Mouse (Mus musculus): ENCODE data around the gene Blvra. TPM values are rescaled to one million over a fixed set of nuclear protein-coding genes. Genes with fewer than 3 reads are reported as not detected.

Blvra gene
- total and polyA plus RNA-seq, 3 experiments, result 18.7 to 23.7 TPM; not detected in 1

GRCm38 (mm10) chr2:127061471-127061870 lies 9.0 kb upstream of the Blvra start:
- DNase-seq (ENCODE audit: low read depth, low spot score), result no peak
- Histone ChIP-seq H3K9me3 (replicated peaks; ENCODE audit: insufficient read depth, low read length) (no peaks in the 10 kb centered on the region), H3K79me2 (ENCODE audit: control insufficient read depth, insufficient read depth, low read length, poor library complexity) (no peaks in the 10 kb centered on the region), H3K4me3 (ENCODE audit: control insufficient read depth in 1 of 2, insufficient read depth in 1 of 2, low read depth in 2 of 2, low read length in 2 of 2) (no peak overlapping the region), H3K27ac (ENCODE audit: control insufficient read depth, low read depth, low read length) (no peak overlapping the region), H3K27me3 (ENCODE audit: control insufficient read depth in 1 of 2, insufficient read depth in 2 of 2, low read length in 2 of 2) (no peaks in the 10 kb centered on the region), H3K36me3 (ENCODE audit: control insufficient read depth in 1 of 2, insufficient read depth in 2 of 2, low read length in 2 of 2) (peaks cover 0 to 9% of the 10 kb centered on the region in 2 experiments; a peak in 2 of 4 replicates), H3K4me1 (ENCODE audit: control insufficient read depth in 1 of 2, insufficient read depth in 2 of 2, low read length in 2 of 2) (no peaks in the 10 kb centered on the region), H3K9ac (ENCODE audit: control insufficient read depth, low read depth, low read length, poor library complexity, severe bottlenecking) (no peak overlapping the region)
- TF ChIP-seq MAX (IDR thresholded peaks at IDR 0.05; ENCODE audit: low read length), result no peak
- TF ChIP-seq GATA1 (IDR thresholded peaks at IDR 0.05; ENCODE audit: low read depth, low read length), result no peak
- no peak for TF ChIP-seq MAZ (IDR thresholded peaks at IDR 0.05; ENCODE audit: low read depth, low read length)
- TF ChIP-seq USF1 (IDR thresholded peaks at IDR 0.05; ENCODE audit: low read depth, low read length), result no peak
- no peak for TF ChIP-seq NRF1 (IDR thresholded peaks at IDR 0.05; ENCODE audit: insufficient read depth, low read depth, low read length, poor library complexity, severe bottlenecking)
- no peak for TF ChIP-seq CHD2 (IDR thresholded peaks at IDR 0.05; ENCODE audit: low read length)
- TF ChIP-seq HCFC1 (IDR thresholded peaks at IDR 0.05; ENCODE audit: low read depth, low read length), result no peak
- TF ChIP-seq POLR2AphosphoS5 (IDR thresholded peaks at IDR 0.05; ENCODE audit: borderline replicate concordance, low read depth, low read length), result no peak
- no peak for TF ChIP-seq RCOR1 (IDR thresholded peaks at IDR 0.05; ENCODE audit: low read depth, low read length)
- no peak for TF ChIP-seq TBP (IDR thresholded peaks at IDR 0.05; ENCODE audit: low read depth, low read length)
- no peak for TF ChIP-seq MAFK (IDR thresholded peaks at IDR 0.05; ENCODE audit: borderline replicate concordance, low read depth, low read length)
- TF ChIP-seq RAD21 (IDR thresholded peaks at IDR 0.05; ENCODE audit: low read depth, low read length), result no peak
- no peak for TF ChIP-seq UBTF (IDR thresholded peaks at IDR 0.05; ENCODE audit: borderline replicate concordance, insufficient read depth, low read depth, low read length)
- no peak for TF ChIP-seq ZC3H11A (IDR thresholded peaks at IDR 0.05; ENCODE audit: low read depth, low read length)
- no peak for TF ChIP-seq MYC (IDR thresholded peaks at IDR 0.05; ENCODE audit: low read depth, low read length)
- TF ChIP-seq POLR2A (IDR thresholded peaks at IDR 0.05; ENCODE audit: control insufficient read depth in 1 of 2, insufficient read depth in 1 of 2, low read depth in 1 of 2, low read length in 2 of 2, poor library complexity in 1 of 2), result no peak
- TF ChIP-seq GABPA (IDR thresholded peaks at IDR 0.05; ENCODE audit: low read depth, low read length), result no peak
- no peak for TF ChIP-seq ELF1 (IDR thresholded peaks at IDR 0.05; ENCODE audit: low read depth, low read length)
- no peak for TF ChIP-seq ZKSCAN1 (IDR thresholded peaks at IDR 0.05; ENCODE audit: low read depth, low read length)
- TF ChIP-seq E2F4 (IDR thresholded peaks at IDR 0.05; ENCODE audit: borderline replicate concordance, low read depth, low read length), result no peak

GRCm38 (mm10) chr2:127068806-127069205 lies 1.7 kb upstream of the Blvra start:
- no peaks in the 10 kb centered on the region for H3K9me3 ChIP-seq (replicated peaks; ENCODE audit: insufficient read depth, low read length)
- no peaks in the 10 kb centered on the region for H3K27me3 ChIP-seq (ENCODE audit: control insufficient read depth in 1 of 2, insufficient read depth in 2 of 2, low read length in 2 of 2)
- no peak for TF ChIP-seq EP300 (IDR thresholded peaks at IDR 0.05; ENCODE audit: low read depth in 1 of 2, low read length in 2 of 2)
- no peak for TF ChIP-seq MYB (IDR thresholded peaks at IDR 0.05; ENCODE audit: low read depth, low read length)
- TF ChIP-seq MEF2A (IDR thresholded peaks at IDR 0.05; ENCODE audit: extremely low read depth, insufficient replicate concordance, low read depth, low read length, poor library complexity, severe bottlenecking), result no peak
- TF ChIP-seq ZC3H11A (IDR thresholded peaks at IDR 0.05; ENCODE audit: low read depth, low read length), result no peak
- no peak for TF ChIP-seq GATA1 (IDR thresholded peaks at IDR 0.05; ENCODE audit: low read depth, low read length)
- no peak for TF ChIP-seq CTCF (IDR thresholded peaks at IDR 0.05 in 2 of 3, conservative IDR thresholded peaks at IDR 0.05 in 1 of 3; ENCODE audit: control insufficient read depth in 1 of 3, insufficient read depth in 1 of 3, low read depth in 2 of 3, low read length in 3 of 3, poor library complexity in 1 of 3, severe bottlenecking in 1 of 3)
- no peak for TF ChIP-seq JUND (IDR thresholded peaks at IDR 0.05; ENCODE audit: low read depth, low read length)
- no peak for TF ChIP-seq BHLHE40 (IDR thresholded peaks at IDR 0.05; ENCODE audit: borderline replicate concordance, low read depth, low read length)
- no peak for TF ChIP-seq RCOR1 (IDR thresholded peaks at IDR 0.05; ENCODE audit: low read depth, low read length)
- no peak for TF ChIP-seq GABPA (IDR thresholded peaks at IDR 0.05; ENCODE audit: low read depth, low read length)
- TF ChIP-seq KAT2A (conservative IDR thresholded peaks at IDR 0.05; ENCODE audit: low read depth, low read length), result no peak
- TF ChIP-seq CHD2 (IDR thresholded peaks at IDR 0.05; ENCODE audit: low read length), result no peak
- TF ChIP-seq ELF1 (IDR thresholded peaks at IDR 0.05; ENCODE audit: low read depth, low read length), result no peak
- no peak for TF ChIP-seq CHD1 (IDR thresholded peaks at IDR 0.05; ENCODE audit: low read depth, low read length)
- TF ChIP-seq ZKSCAN1 (IDR thresholded peaks at IDR 0.05; ENCODE audit: low read depth, low read length), result no peak
- no peak for TF ChIP-seq MYC (IDR thresholded peaks at IDR 0.05; ENCODE audit: low read depth, low read length)
- no peak for TF ChIP-seq TBP (IDR thresholded peaks at IDR 0.05; ENCODE audit: low read depth, low read length)
- DNase-seq (ENCODE audit: low read depth, low spot score), result no peak
- peaks cover 0 to 8% of the 10 kb centered on the region in 2 experiments; a peak in 2 of 4 replicates for H3K36me3 ChIP-seq (ENCODE audit: control insufficient read depth in 1 of 2, insufficient read depth in 2 of 2, low read length in 2 of 2)
- H3K27ac ChIP-seq (ENCODE audit: control insufficient read depth, low read depth, low read length), result no peak overlapping the region
- no peaks in the 10 kb centered on the region; the same call in 1 of the 2 replicates for H3K79me2 ChIP-seq (ENCODE audit: control insufficient read depth, insufficient read depth, low read length, poor library complexity)
- H3K4me1 ChIP-seq (ENCODE audit: control insufficient read depth in 1 of 2, insufficient read depth in 2 of 2, low read length in 2 of 2), result peaks cover 0 to 7% of the 10 kb centered on the region in 2 experiments; a peak in 2 of 4 replicates
- no peak overlapping the region for H3K9ac ChIP-seq (ENCODE audit: control insufficient read depth, low read depth, low read length, poor library complexity, severe bottlenecking)
- H3K4me3 ChIP-seq (ENCODE audit: control insufficient read depth in 1 of 2, insufficient read depth in 1 of 2, low read depth in 2 of 2, low read length in 2 of 2), result no peak overlapping the region
